In genomic region chr2:124641194-124641558, GRCm38 (mm10) we compare ENCODE assay signal across 12 mouse cellular contexts.
DNase-seq lines count a peak whose midpoint lies in the region; ATAC-seq lines count a peak whose summit lies in the region.
"Had no signal": no experiment of that assay in that cellular context is flagged by ENCODE, and none has a peak within 500 bp of the region (broad histone marks: within the 10 kb centered on the region; RNA-seq: fewer than 3 reads in every experiment).

No protein-coding gene starts in this region.

- intact Hi-C loops in heart, postnatal 36 days (cut with DNase I), result no loop called here

- 33% methylated on average over 5 of the region's 5 CpGs for WGBS in heart, embryonic 13.5 days
- 15% methylated on average over 5 of the region's 5 CpGs for WGBS in hindbrain, embryonic 15.5 days
- WGBS in liver, embryonic 12.5 days (ENCODE audit: insufficient replicate concordance), result 39% methylated on average over 5 of the region's 5 CpGs

- no peaks in the 10 kb centered on the region for H3K9me3 ChIP-seq in heart, embryonic 13.5 days
- no peaks in the 10 kb centered on the region for H3K9me3 ChIP-seq in hindbrain, embryonic 15.5 days
- H3K9me3 ChIP-seq in liver, embryonic 12.5 days (replicated peaks), result no peaks in the 10 kb centered on the region
- H3K9me3 ChIP-seq: embryonic facial prominence, embryonic 15.5 days had no signal

- no peaks in the 10 kb centered on the region for H3K36me3 ChIP-seq in heart, embryonic 13.5 days
- H3K36me3 ChIP-seq in hindbrain, embryonic 15.5 days, result no peaks in the 10 kb centered on the region
- no peaks in the 10 kb centered on the region for H3K36me3 ChIP-seq in liver, embryonic 12.5 days
- H3K36me3 ChIP-seq: embryonic facial prominence, embryonic 15.5 days had no signal

- no peak for DNase-seq in heart, postnatal 36 days
- peak; percentile 97 for DNase-seq in brain, adult 2 months (ENCODE audit: low read depth, low spot score)
- DNase-seq in cerebellum, adult 9-11 months, result peak; percentile 97
- no peak for DNase-seq in right cerebral cortex, adult 2 months (ENCODE audit: low spot score in 2 of 2)
- DNase-seq in right cerebral cortex, postnatal 14 days, result no peak
- DNase-seq: gastrocnemius, postnatal 14 days; kidney, postnatal 25 days had no signal

- no peaks in the 10 kb centered on the region for H3K27me3 ChIP-seq in heart, embryonic 13.5 days (replicated peaks)
- H3K27me3 ChIP-seq in hindbrain, embryonic 15.5 days, result no peaks in the 10 kb centered on the region
- H3K27me3 ChIP-seq in liver, embryonic 12.5 days (replicated peaks), result no peaks in the 10 kb centered on the region
- H3K27me3 ChIP-seq: embryonic facial prominence, embryonic 15.5 days had no signal

- H3K4me1 ChIP-seq in heart, embryonic 13.5 days, result peaks cover 78% of the 10 kb centered on the region
- H3K4me1 ChIP-seq in hindbrain, embryonic 15.5 days (replicated peaks), result peaks cover 34% of the 10 kb centered on the region
- no peaks in the 10 kb centered on the region for H3K4me1 ChIP-seq in liver, embryonic 12.5 days

- ATAC-seq in heart, embryonic 13.5 days (ENCODE audit: extremely low read depth, insufficient number of reproducible peaks, low FRiP score, low TSS enrichment), result no peak
- ATAC-seq in hindbrain, embryonic 15.5 days (ENCODE audit: low FRiP score, low read depth), result peak; percentile 69
- no peak for ATAC-seq in liver, embryonic 12.5 days

- no peak overlapping the region for H3K4me3 ChIP-seq in heart, embryonic 13.5 days
- H3K4me3 ChIP-seq in hindbrain, embryonic 15.5 days, result no peak overlapping the region
- no peak overlapping the region for H3K4me3 ChIP-seq in liver, embryonic 12.5 days
- H3K4me3 ChIP-seq: embryonic facial prominence, embryonic 15.5 days; myocyte had no signal

- no peak overlapping the region for H3K4me2 ChIP-seq in heart, embryonic 13.5 days
- no peak overlapping the region for H3K4me2 ChIP-seq in hindbrain, embryonic 15.5 days
- no peak overlapping the region for H3K4me2 ChIP-seq in liver, embryonic 12.5 days
- H3K4me2 ChIP-seq: embryonic facial prominence, embryonic 15.5 days had no signal

- peak overlapping the region; percentile 8; the same call in 1 of the 2 replicates for H3K9ac ChIP-seq in heart, embryonic 13.5 days
- no peak overlapping the region for H3K9ac ChIP-seq in hindbrain, embryonic 15.5 days
- H3K9ac ChIP-seq in liver, embryonic 12.5 days, result no peak overlapping the region
- H3K9ac ChIP-seq: embryonic facial prominence, embryonic 15.5 days had no signal

- peak overlapping the region; percentile 40; the same call in 1 of the 2 replicates for H3K27ac ChIP-seq in heart, embryonic 13.5 days (replicated peaks)
- H3K27ac ChIP-seq in hindbrain, embryonic 15.5 days (replicated peaks), result peak overlapping the region; percentile 52
- H3K27ac ChIP-seq in liver, embryonic 12.5 days, result no peak overlapping the region
- H3K27ac ChIP-seq: embryonic facial prominence, embryonic 15.5 days had no signal

Comparison
In these comparisons a context has a peak if more than half of its experiments do, and no peak if none do; other contexts are left out.
1. DNase-seq: peak in brain, adult 2 months (single experiment) and cerebellum, adult 9-11 months (single experiment); none in heart, postnatal 36 days (0 of 2), right cerebral cortex, adult 2 months (0 of 2) and right cerebral cortex, postnatal 14 days (single experiment).